Mouse (Mus musculus): ENCODE results near the gene Hoxc10. TPM values are rescaled to one million over a fixed set of nuclear protein-coding genes. Genes with fewer than 3 reads are reported as not detected.

Gene Hoxc10
- polyA plus RNA-seq, 1 experiment from 2014 or later = not detected

GRCm38 (mm10) chr15:102942739-102943467 is 23.7 kb upstream of the Hoxc10 start:
- Histone ChIP-seq H3K9ac (replicated peaks) (no peak overlapping the region), H3K27me3 (ENCODE audit: insufficient read depth, low read length) (peaks cover 100% of the 10 kb centered on the region), H3K9me3 (ENCODE audit: low read length) (no peaks in the 10 kb centered on the region), H3K4me2 (ENCODE audit: low read depth, low read length) (no peak overlapping the region), H3K4me1 (ENCODE audit: insufficient read depth) (no peaks in the 10 kb centered on the region), H3K27ac (ENCODE audit: low read depth) (no peak overlapping the region), H3K36me3 (replicated peaks; ENCODE audit: insufficient read depth, low read length) (no peaks in the 10 kb centered on the region), H3K4me3 (ENCODE audit: low read depth, low read length) (no peak overlapping the region)
- ATAC-seq (no peak), DNase-seq (no peak)
- TF ChIP-seq CTCF (IDR thresholded peaks at IDR 0.05; ENCODE audit: low read depth) = peak; percentile 26
- no peak for TF ChIP-seq EP300 (IDR thresholded peaks at IDR 0.05; ENCODE audit: low read depth)
- 3% methylated on average over 48 of the region's 53 CpGs for WGBS (ENCODE audit: insufficient replicate concordance)

GRCm38 (mm10) chr15:102943468-102943813 is 23.2 kb upstream of the Hoxc10 start:
- H3K27me3 ChIP-seq (ENCODE audit: insufficient read depth, low read length) = peaks cover 100% of the 10 kb centered on the region
- H3K36me3 ChIP-seq (replicated peaks; ENCODE audit: insufficient read depth, low read length) = no peaks in the 10 kb centered on the region
- no peaks in the 10 kb centered on the region for H3K9me3 ChIP-seq (ENCODE audit: low read length)
- ATAC-seq = no peak
- H3K4me1 ChIP-seq (ENCODE audit: insufficient read depth) = no peaks in the 10 kb centered on the region
- H3K27ac ChIP-seq (ENCODE audit: low read depth) = no peak overlapping the region
- no peak for DNase-seq
- H3K4me3 ChIP-seq (ENCODE audit: low read depth, low read length) = no peak overlapping the region
- TF ChIP-seq EP300 (IDR thresholded peaks at IDR 0.05; ENCODE audit: low read depth) (no peak), CTCF (IDR thresholded peaks at IDR 0.05; ENCODE audit: low read depth) (no peak)
- no peak overlapping the region for H3K4me2 ChIP-seq (ENCODE audit: low read depth, low read length)
- no peak overlapping the region for H3K9ac ChIP-seq (replicated peaks)
- WGBS (ENCODE audit: insufficient replicate concordance) = 4% methylated on average over 5 of the region's 5 CpGs

- no peaks in the 10 kb centered on the region for H3K36me3 ChIP-seq (replicated peaks; ENCODE audit: insufficient read depth, low read length)
- no peak overlapping the region for H3K27ac ChIP-seq (ENCODE audit: low read depth)
- no peaks in the 10 kb centered on the region for H3K4me1 ChIP-seq (ENCODE audit: insufficient read depth)
- 11% methylated on average over 22 of the region's 22 CpGs for WGBS (ENCODE audit: insufficient replicate concordance)
- DNase-seq (no peak), ATAC-seq (no peak)
- H3K9me3 ChIP-seq (ENCODE audit: low read length) = no peaks in the 10 kb centered on the region
- H3K4me2 ChIP-seq (ENCODE audit: low read depth, low read length) = no peak overlapping the region
- TF ChIP-seq EP300 (IDR thresholded peaks at IDR 0.05; ENCODE audit: low read depth) (no peak), CTCF (IDR thresholded peaks at IDR 0.05; ENCODE audit: low read depth) (no peak)
- H3K4me3 ChIP-seq (ENCODE audit: low read depth, low read length) = no peak overlapping the region
- no peak overlapping the region for H3K9ac ChIP-seq (replicated peaks)
- H3K27me3 ChIP-seq (ENCODE audit: insufficient read depth, low read length) = peaks cover 98% of the 10 kb centered on the region
Measured at GRCm38 (mm10) chr15:102945185-102946077, 21.2 kb upstream of the Hoxc10 start.

GRCm38 (mm10) chr15:102947276-102947675 is 19.3 kb upstream of the Hoxc10 start:
- H3K9me3 ChIP-seq (ENCODE audit: low read length) = no peaks in the 10 kb centered on the region
- TF ChIP-seq CTCF (IDR thresholded peaks at IDR 0.05; ENCODE audit: low read depth) (no peak), EP300 (IDR thresholded peaks at IDR 0.05; ENCODE audit: low read depth) (no peak)
- H3K27me3 ChIP-seq (ENCODE audit: insufficient read depth, low read length) = peaks cover 98% of the 10 kb centered on the region
- H3K4me1 ChIP-seq (ENCODE audit: insufficient read depth) = no peaks in the 10 kb centered on the region
- H3K9ac ChIP-seq (replicated peaks) = no peak overlapping the region
- no peak overlapping the region for H3K4me2 ChIP-seq (ENCODE audit: low read depth, low read length)
- DNase-seq = no peak
- no peaks in the 10 kb centered on the region for H3K36me3 ChIP-seq (replicated peaks; ENCODE audit: insufficient read depth, low read length)
- ATAC-seq = no peak
- H3K27ac ChIP-seq (ENCODE audit: low read depth) = no peak overlapping the region
- H3K4me3 ChIP-seq (ENCODE audit: low read depth, low read length) = no peak overlapping the region
- WGBS (ENCODE audit: insufficient replicate concordance) = 2% methylated on average over 9 of the region's 9 CpGs

GRCm38 (mm10) chr15:102948842-102949241 is 17.8 kb upstream of the Hoxc10 start:
- ATAC-seq = no peak

GRCm38 (mm10) chr15:102949696-102950095 is 16.9 kb upstream of the Hoxc10 start:
- Histone ChIP-seq H3K4me3 (ENCODE audit: low read depth, low read length) (no peak overlapping the region), H3K9me3 (ENCODE audit: low read length) (no peaks in the 10 kb centered on the region), H3K4me2 (ENCODE audit: low read depth, low read length) (no peak overlapping the region), H3K27ac (ENCODE audit: low read depth) (no peak overlapping the region), H3K36me3 (replicated peaks; ENCODE audit: insufficient read depth, low read length) (no peaks in the 10 kb centered on the region), H3K9ac (replicated peaks) (no peak overlapping the region), H3K27me3 (ENCODE audit: insufficient read depth, low read length) (peaks cover 98% of the 10 kb centered on the region), H3K4me1 (ENCODE audit: insufficient read depth) (no peaks in the 10 kb centered on the region)
- no peak for TF ChIP-seq CTCF (IDR thresholded peaks at IDR 0.05; ENCODE audit: low read depth)
- TF ChIP-seq EP300 (IDR thresholded peaks at IDR 0.05; ENCODE audit: low read depth) = no peak
- ATAC-seq (no peak), DNase-seq (no peak)
- 3% methylated on average over 20 of the region's 20 CpGs for WGBS (ENCODE audit: insufficient replicate concordance)

More at GRCm38 (mm10) chr15:102948842-102949241, 17.8 kb upstream of the Hoxc10 start:
- Histone ChIP-seq H3K9ac (replicated peaks) (no peak overlapping the region), H3K27ac (ENCODE audit: low read depth) (no peak overlapping the region), H3K36me3 (replicated peaks; ENCODE audit: insufficient read depth, low read length) (no peaks in the 10 kb centered on the region), H3K4me3 (ENCODE audit: low read depth, low read length) (no peak overlapping the region), H3K27me3 (ENCODE audit: insufficient read depth, low read length) (peaks cover 98% of the 10 kb centered on the region), H3K9me3 (ENCODE audit: low read length) (no peaks in the 10 kb centered on the region), H3K4me2 (ENCODE audit: low read depth, low read length) (no peak overlapping the region), H3K4me1 (ENCODE audit: insufficient read depth) (no peaks in the 10 kb centered on the region)
- no peak for DNase-seq
- TF ChIP-seq CTCF (IDR thresholded peaks at IDR 0.05; ENCODE audit: low read depth) = no peak
- TF ChIP-seq EP300 (IDR thresholded peaks at IDR 0.05; ENCODE audit: low read depth) = no peak
- 10% methylated on average over 2 of the region's 2 CpGs for WGBS (ENCODE audit: insufficient replicate concordance)

All from liver, postnatal 0 days (tissue).